Mouse (Mus musculus): ENCODE data around the gene Trnau1ap.

Gene Trnau1ap

DNA sequence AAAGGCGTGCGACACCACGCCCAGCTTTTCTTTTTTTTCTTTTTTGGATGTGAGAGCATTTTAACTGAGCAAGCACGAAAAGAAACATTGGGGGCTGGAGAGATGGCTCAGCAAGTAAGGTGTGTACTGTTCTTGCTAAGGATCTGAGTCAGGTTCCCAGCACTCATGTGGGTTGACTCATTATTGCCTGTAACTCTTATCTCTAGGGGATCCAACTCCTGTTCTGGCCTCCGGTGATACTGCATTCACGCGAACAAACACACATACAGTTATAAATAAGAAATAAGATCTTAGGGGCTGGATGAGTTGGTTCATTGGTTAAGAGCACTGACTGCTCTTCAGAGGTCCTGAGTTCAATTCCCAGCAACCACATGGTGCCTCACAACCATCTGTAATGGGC, 66.0 kb downstream of the Trnau1ap start:
- H3K27me3 ChIP-seq (ENCODE audit: insufficient read depth, low read length): no peaks in the 10 kb centered on the region
- H3K4me1 ChIP-seq (replicated peaks; ENCODE audit: low read depth, low read length): peaks cover 44% of the 10 kb centered on the region
- H3K4me3 ChIP-seq (replicated peaks; ENCODE audit: low read length): no peak overlapping the region
- TF ChIP-seq CTCF (conservative IDR thresholded peaks at IDR 0.05; ENCODE audit: low read length): no peak
- TF ChIP-seq NANOG (IDR thresholded peaks at IDR 0.05; ENCODE audit: borderline replicate concordance, low read length): no peak
- TF ChIP-seq POU5F1 (IDR thresholded peaks at IDR 0.05; ENCODE audit: borderline replicate concordance, low read length): no peak
- peaks cover 5% of the 10 kb centered on the region; the same call in 1 of the 2 replicates for H3K9me3 ChIP-seq (ENCODE audit: low read length)
- no peaks in the 10 kb centered on the region for H3K36me3 ChIP-seq (ENCODE audit: insufficient read depth, low read length)

DNA sequence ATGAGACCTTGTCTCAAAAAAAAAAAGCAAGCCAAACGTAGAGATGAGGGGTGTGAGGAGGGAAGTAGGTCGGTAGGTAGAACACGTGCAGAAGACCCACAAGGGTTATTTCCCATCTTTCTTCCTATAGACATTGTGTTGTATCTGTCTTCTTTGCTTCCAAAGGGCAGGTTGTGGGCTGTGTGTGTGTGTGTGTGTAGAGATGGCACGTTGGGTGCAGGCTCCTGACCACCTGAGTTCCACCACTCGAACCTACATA, 67.1 kb downstream of the Trnau1ap start:
- Histone ChIP-seq H3K4me3 (replicated peaks; ENCODE audit: low read length) (0 out of 2 replicates have a peak overlapping the region, but pooled peaks have one; percentile 74), H3K36me3 (ENCODE audit: insufficient read depth, low read length) (peaks cover 6% of the 10 kb centered on the region; the same call in 1 of the 2 replicates), H3K9me3 (ENCODE audit: low read length) (peaks cover 5% of the 10 kb centered on the region; the same call in 1 of the 2 replicates), H3K4me1 (replicated peaks; ENCODE audit: low read depth, low read length) (peaks cover 55% of the 10 kb centered on the region), H3K27me3 (ENCODE audit: insufficient read depth, low read length) (no peaks in the 10 kb centered on the region)
- TF ChIP-seq NANOG (IDR thresholded peaks at IDR 0.05; ENCODE audit: borderline replicate concordance, low read length): no peak
- TF ChIP-seq CTCF (conservative IDR thresholded peaks at IDR 0.05; ENCODE audit: low read length): no peak
- TF ChIP-seq POU5F1 (IDR thresholded peaks at IDR 0.05; ENCODE audit: borderline replicate concordance, low read length): no peak

Data from E14TG2a.4 (cell line).